Mouse (Mus musculus) midbrain, embryonic 15.5 days (tissue): ENCODE measurements around the gene Zfp638. TPM values are rescaled to one million over a fixed set of nuclear protein-coding genes. Genes with fewer than 3 reads are reported as not detected.
"Not testable (repeated sequence)": the region's sequence is repeated elsewhere in the genome, so short reads cannot be mapped to it uniquely, and the experiment has no call there.

ENCODE experiments used
- ATAC-seq: fragments of 200-750 bp; cut with Nextera tagmentation; replicated peaks from 2 replicates; pipeline ENCODE4 v1.8.0; 2017; ENCODE audit warnings: moderate TSS enrichment
- H3K27ac ChIP-seq: fragments of 300-500 bp; sonication (generic); 2 replicates; pipeline ENCODE4 v1.5.1; 2015; ENCODE audit warnings: mild to moderate bottlenecking, inconsistent platforms
- H3K27me3 ChIP-seq: fragments of 300-500 bp; sonication (generic); replicated peaks from 2 replicates; pipeline ENCODE4 v1.6.1; 2015; ENCODE audit warnings: inconsistent platforms
- H3K36me3 ChIP-seq: fragments of 300-500 bp; sonication (generic); replicated peaks from 2 replicates; pipeline ENCODE4 v1.6.1; 2015; ENCODE audit warnings: inconsistent platforms
- H3K4me1 ChIP-seq: fragments of 300-500 bp; sonication (generic); 2 replicates; pipeline ENCODE4 v1.6.1; 2015; ENCODE audit warnings: inconsistent platforms
- H3K4me2 ChIP-seq: fragments of 300-500 bp; sonication (generic); 2 replicates; pipeline ENCODE4 v1.6.1; 2015; ENCODE audit warnings: inconsistent platforms, mild to moderate bottlenecking, moderate library complexity
- H3K4me3 ChIP-seq: fragments of 300-500 bp; sonication (generic); 2 replicates; pipeline ENCODE4 v1.5.1; 2015; ENCODE audit warnings: mild to moderate bottlenecking, inconsistent platforms
- H3K9ac ChIP-seq: fragments of 300-500 bp; sonication (generic); 2 replicates; pipeline ENCODE4 v1.6.1; 2015; ENCODE audit warnings: mild to moderate bottlenecking, inconsistent platforms
- H3K9me3 ChIP-seq: fragments of 300-500 bp; sonication (generic); 2 replicates; pipeline ENCODE4 v1.6.1; 2016; ENCODE audit warnings: inconsistent platforms
- WGBS: fragments of 180-500 bp; shearing (Covaris S2); methylation state at CpG from one replicate; pipeline ENCODE4 v1.1.7; 2015; ENCODE audit warnings: mixed read lengths; 5-methylcytosine and 5-hydroxymethylcytosine counted together
- polyA plus RNA-seq: library from polyadenylated mRNA; unstranded; fragments of >200 nt; fragmentation: Nextera tagmentation; extraction: Ambion mirVana; gene quantifications from 2 replicates; pipeline ENCODE4 v1.2.1, GENCODE M21; 2015

The Zfp638 gene
- polyA plus RNA-seq, 1 experiment from 2014 or later = 76.5 TPM

- H3K9ac ChIP-seq = peak overlapping the region; percentile 26; the same call in 1 of the 2 replicates
- ATAC-seq = no peak
- H3K36me3 ChIP-seq = no peaks in the 10 kb centered on the region
- H3K4me3 ChIP-seq = peak overlapping the region; percentile 33
- peaks cover 5% of the 10 kb centered on the region for H3K27me3 ChIP-seq
- 3% methylated on average over 28 of the region's 28 CpGs for WGBS
- no peaks in the 10 kb centered on the region for H3K9me3 ChIP-seq
- no peak overlapping the region for H3K27ac ChIP-seq
- H3K4me1 ChIP-seq = peaks cover 8% of the 10 kb centered on the region
- peak overlapping the region; percentile 61 for H3K4me2 ChIP-seq
Measured at GRCm38 (mm10) chr6:84018906-84019550, 152.1 kb downstream of the Zfp638 start.

- Histone ChIP-seq H3K9me3 (no peaks in the 10 kb centered on the region), H3K4me1 (peaks cover 8% of the 10 kb centered on the region), H3K36me3 (no peaks in the 10 kb centered on the region), H3K9ac (no peak overlapping the region), H3K4me2 (no peak overlapping the region), H3K27me3 (peaks cover 5% of the 10 kb centered on the region), H3K27ac (no peak overlapping the region), H3K4me3 (no peak overlapping the region)
- ATAC-seq = no peak
- WGBS = 79% methylated on average over 4 of the region's 4 CpGs
Measured at GRCm38 (mm10) chr6:84020002-84020401, 153.1 kb downstream of the Zfp638 start.

GRCm38 (mm10) chr6:84021990-84022389, 155.1 kb downstream of the Zfp638 start:
- Histone ChIP-seq H3K4me3 (no peak overlapping the region), H3K27me3 (peaks cover 5% of the 10 kb centered on the region), H3K27ac (no peak overlapping the region), H3K9me3 (no peaks in the 10 kb centered on the region), H3K4me2 (no peak overlapping the region), H3K36me3 (no peaks in the 10 kb centered on the region), H3K9ac (no peak overlapping the region), H3K4me1 (peaks cover 8% of the 10 kb centered on the region)
- no peak for ATAC-seq
- WGBS = 78% methylated on average over 3 of the region's 3 CpGs

GRCm38 (mm10) chr6:84025636-84026035, 158.7 kb downstream of the Zfp638 start:
- WGBS = 72% methylated on average over 3 of the region's 3 CpGs
- H3K4me2 ChIP-seq = no peak overlapping the region
- H3K27ac ChIP-seq = no peak overlapping the region
- ATAC-seq = no peak
- no peak overlapping the region for H3K9ac ChIP-seq
- no peaks in the 10 kb centered on the region for H3K9me3 ChIP-seq
- no peaks in the 10 kb centered on the region for H3K27me3 ChIP-seq
- no peaks in the 10 kb centered on the region for H3K36me3 ChIP-seq
- no peaks in the 10 kb centered on the region for H3K4me1 ChIP-seq
- no peak overlapping the region for H3K4me3 ChIP-seq

- no peak overlapping the region for H3K9ac ChIP-seq
- H3K9me3 ChIP-seq = no peaks in the 10 kb centered on the region
- no peaks in the 10 kb centered on the region for H3K4me1 ChIP-seq
- H3K27ac ChIP-seq = no peak overlapping the region
- no peak for ATAC-seq
- H3K4me2 ChIP-seq = no peak overlapping the region
- H3K27me3 ChIP-seq = no peaks in the 10 kb centered on the region
- H3K36me3 ChIP-seq = no peaks in the 10 kb centered on the region
- H3K4me3 ChIP-seq = no peak overlapping the region
Measured at GRCm38 (mm10) chr6:84028791-84029190, 161.9 kb downstream of the Zfp638 start.

- H3K4me2 ChIP-seq = no peak overlapping the region
- H3K4me3 ChIP-seq = no peak overlapping the region
- no peak overlapping the region for H3K9ac ChIP-seq
- H3K9me3 ChIP-seq = no peaks in the 10 kb centered on the region
- H3K27me3 ChIP-seq = no peaks in the 10 kb centered on the region
- ATAC-seq = no peak
- 90% methylated on average over 7 of the region's 7 CpGs for WGBS
- H3K27ac ChIP-seq = no peak overlapping the region
- no peaks in the 10 kb centered on the region for H3K36me3 ChIP-seq
- H3K4me1 ChIP-seq = no peaks in the 10 kb centered on the region
Measured at GRCm38 (mm10) chr6:84029775-84030174, 162.9 kb downstream of the Zfp638 start.

- H3K9me3 ChIP-seq, H3K36me3 ChIP-seq, H3K9ac ChIP-seq, H3K27me3 ChIP-seq, ATAC-seq, H3K4me2 ChIP-seq, H3K4me3 ChIP-seq, H3K27ac ChIP-seq, H3K4me1 ChIP-seq: not testable (repeated sequence)
- 81% methylated on average over 5 of the region's 5 CpGs for WGBS
Measured at GRCm38 (mm10) chr6:84032516-84032915, 165.6 kb downstream of the Zfp638 start.

Other genes starting within 250 kb of the Zfp638 start
- not detected in 2 replicates for gene Clec4f, start 210.9 kb upstream of the Zfp638 start, polyA plus RNA-seq
- gene Cd207, start 189.3 kb upstream of the Zfp638 start, polyA plus RNA-seq = not detected in 2 replicates
- gene Vax2, start 155.8 kb upstream of the Zfp638 start, polyA plus RNA-seq = 0.18 and 0.23 TPM in 2 replicates
- not detected in 2 replicates for gene Atp6v1b1, start 124.1 kb upstream of the Zfp638 start, polyA plus RNA-seq
- gene Ankrd53, start 104.5 kb upstream of the Zfp638 start, polyA plus RNA-seq = 0.22 and 0.36 TPM in 2 replicates
- gene Tex261, start 91.3 kb upstream of the Zfp638 start, polyA plus RNA-seq = 66.7 and 71.0 TPM in 2 replicates
- gene Nagk, start 72.1 kb upstream of the Zfp638 start, polyA plus RNA-seq = 120 TPM in 2 replicates
- 26.3 and 28.4 TPM in 2 replicates for gene Paip2b, start 35.4 kb upstream of the Zfp638 start, polyA plus RNA-seq
- 1.6 and 2.6 TPM in 2 replicates for gene Dysf, start 141.5 kb downstream of the Zfp638 start, polyA plus RNA-seq